Mouse (Mus musculus) liver, adult 2 months (tissue): ENCODE results near the gene Nfu1.

ENCODE experiments used
- CTCF ChIP-seq: fragments of 200-500 bp; IDR thresholded peaks from 2 replicates; pipeline ENCODE4 v1.5.1; 2011; ENCODE audit warnings: low read depth, low read length, control low read depth
- POLR2A ChIP-seq: fragments of 200-500 bp; IDR thresholded peaks from 2 replicates; pipeline ENCODE4 v1.6.1; 2011; ENCODE audit warnings: low read length, control low read depth; ENCODE audit not compliant: insufficient read depth; ENCODE audit errors: extremely low read depth

DNA sequence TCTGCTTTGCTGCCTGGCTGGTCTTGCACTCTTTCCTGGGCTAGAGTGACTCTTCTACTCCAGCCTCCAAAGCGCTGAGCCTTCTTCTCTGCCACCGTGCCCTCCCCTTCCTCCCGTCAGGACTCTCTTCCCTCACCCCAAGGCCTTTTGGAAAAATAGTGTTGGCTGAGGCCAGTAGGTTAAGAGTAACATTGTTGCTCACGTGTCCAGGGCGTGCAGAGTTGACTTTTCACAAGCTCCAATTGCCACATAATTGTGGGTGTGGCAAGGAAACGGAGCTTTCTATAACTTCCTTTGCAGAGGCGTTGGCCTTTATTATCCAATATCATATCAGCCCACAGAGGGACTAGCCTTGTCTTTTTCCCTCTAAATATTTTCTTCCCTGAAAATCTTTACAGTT is 17.9 kb downstream of the Nfu1 start:
- TF ChIP-seq CTCF (no peak), POLR2A (no peak)
